Mouse (Mus musculus) small intestine, adult 2 months (tissue): ENCODE results near the gene Rmi2.

Experiments
- CTCF ChIP-seq: fragments of 200-500 bp; IDR thresholded peaks from 2 replicates; pipeline ENCODE4 v1.5.1; 2012; ENCODE audit warnings: low read depth, mild to moderate bottlenecking, control low read depth, inconsistent platforms, low read length, moderate library complexity, mixed read lengths; ENCODE audit not compliant: insufficient replicate concordance, insufficient read length; ENCODE audit errors: extremely low read depth
- POLR2A ChIP-seq: fragments of 200-500 bp; IDR thresholded peaks from 2 replicates; pipeline ENCODE4 v1.6.1; 2012; ENCODE audit warnings: low read depth, mild to moderate bottlenecking, control low read depth, inconsistent platforms, low read length, moderate library complexity

DNA sequence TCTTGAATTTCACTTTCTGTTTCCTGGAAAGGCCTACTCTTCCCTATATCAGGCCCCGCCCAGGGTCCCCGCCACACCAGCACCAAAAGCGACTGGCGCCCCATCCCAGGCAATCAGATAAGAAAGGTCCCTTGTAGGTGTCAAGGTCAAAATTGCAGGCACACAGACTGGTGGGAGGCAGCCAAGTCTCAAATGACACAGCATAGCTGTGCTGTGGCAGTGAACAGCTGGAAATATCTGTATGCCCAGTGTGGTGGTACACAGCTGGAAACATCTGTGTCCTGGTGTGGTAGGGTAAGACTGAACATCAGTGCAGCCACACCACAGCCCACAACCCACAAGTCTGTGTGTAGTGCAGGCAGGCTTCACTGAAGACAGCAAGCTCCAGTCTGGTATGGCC, 20.0 kb upstream of the Rmi2 start:
- TF ChIP-seq CTCF (no peak), POLR2A (no peak)
